Mouse (Mus musculus) left cerebral cortex, adult 11 months (tissue): Measurements from ENCODE around the gene Wipf2.
A peak's percentile ranks its signal among the peaks of the same experiment; 100 is the strongest.

Experiments
- DNase-seq: peaks from one replicate; pipeline ENCODE4 v3.0.0; 2022; ENCODE audit warnings: low spot score

Gene Wipf2

DNA sequence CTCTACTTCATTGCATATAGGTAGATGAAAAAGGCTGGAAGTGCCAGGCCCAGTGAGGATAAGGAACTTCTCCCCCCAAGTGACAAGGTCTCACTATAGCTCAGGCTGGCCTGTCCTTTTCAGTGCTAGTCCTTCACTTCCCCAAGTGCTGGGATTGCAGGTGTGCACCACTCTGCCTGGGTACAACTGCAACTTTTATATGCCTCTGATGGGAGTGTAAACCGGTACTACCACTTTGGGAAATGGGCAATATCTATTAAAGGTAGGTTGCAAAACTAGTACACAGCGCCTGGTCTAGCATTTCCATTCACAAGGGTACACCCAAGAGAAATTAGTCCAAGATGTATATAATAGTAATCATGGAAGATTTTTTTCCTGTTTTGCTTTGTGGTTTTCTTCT, 8.8 kb upstream of the Wipf2 start:
- DNase-seq = no peak

DNA sequence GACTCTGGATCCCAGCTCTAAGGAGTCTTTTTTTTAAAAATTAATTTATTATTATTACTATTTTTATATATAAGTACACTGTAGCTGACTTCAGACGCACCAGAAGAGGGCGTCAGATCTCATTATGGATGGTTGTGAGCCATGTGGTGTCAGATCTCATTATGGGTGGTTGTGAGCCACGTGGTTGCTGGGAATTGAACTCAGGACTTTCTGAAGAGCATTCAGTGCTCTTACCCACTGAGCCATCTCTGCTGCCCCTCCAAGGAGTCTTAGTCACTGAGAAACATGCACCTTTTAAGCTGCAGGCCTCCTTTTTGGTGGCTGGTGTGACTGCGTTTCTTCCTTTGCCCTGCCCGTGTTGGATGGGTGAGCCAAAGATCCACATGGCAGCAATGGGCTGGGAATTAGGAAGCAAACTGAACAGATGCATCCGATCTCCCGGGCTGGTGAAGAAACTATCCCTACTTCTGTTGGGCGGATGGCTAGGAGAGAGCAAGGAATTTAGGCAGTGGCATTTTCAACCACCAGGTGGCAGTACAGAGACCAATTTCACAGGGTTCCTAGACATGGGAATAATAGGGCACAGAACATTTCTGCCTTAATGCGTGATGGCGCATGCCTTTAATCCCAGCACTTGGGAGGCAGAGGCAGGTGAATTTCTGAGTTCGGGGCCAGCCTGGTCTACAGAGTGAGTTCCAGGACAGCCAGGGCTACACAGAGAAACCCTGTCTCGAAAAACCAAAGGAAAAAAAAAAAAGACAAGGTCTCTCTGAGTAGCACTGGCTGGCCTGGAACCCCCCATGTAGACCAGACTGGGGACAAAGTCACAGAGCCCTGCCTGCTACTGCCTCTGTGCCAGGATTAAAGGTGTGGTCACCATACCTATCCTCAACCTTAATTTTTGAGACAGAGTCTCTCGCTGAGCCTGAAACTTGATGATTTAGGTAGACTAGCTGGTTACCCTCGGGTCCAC, 4.4 kb upstream of the Wipf2 start:
- peak; percentile 86 for DNase-seq

DNA sequence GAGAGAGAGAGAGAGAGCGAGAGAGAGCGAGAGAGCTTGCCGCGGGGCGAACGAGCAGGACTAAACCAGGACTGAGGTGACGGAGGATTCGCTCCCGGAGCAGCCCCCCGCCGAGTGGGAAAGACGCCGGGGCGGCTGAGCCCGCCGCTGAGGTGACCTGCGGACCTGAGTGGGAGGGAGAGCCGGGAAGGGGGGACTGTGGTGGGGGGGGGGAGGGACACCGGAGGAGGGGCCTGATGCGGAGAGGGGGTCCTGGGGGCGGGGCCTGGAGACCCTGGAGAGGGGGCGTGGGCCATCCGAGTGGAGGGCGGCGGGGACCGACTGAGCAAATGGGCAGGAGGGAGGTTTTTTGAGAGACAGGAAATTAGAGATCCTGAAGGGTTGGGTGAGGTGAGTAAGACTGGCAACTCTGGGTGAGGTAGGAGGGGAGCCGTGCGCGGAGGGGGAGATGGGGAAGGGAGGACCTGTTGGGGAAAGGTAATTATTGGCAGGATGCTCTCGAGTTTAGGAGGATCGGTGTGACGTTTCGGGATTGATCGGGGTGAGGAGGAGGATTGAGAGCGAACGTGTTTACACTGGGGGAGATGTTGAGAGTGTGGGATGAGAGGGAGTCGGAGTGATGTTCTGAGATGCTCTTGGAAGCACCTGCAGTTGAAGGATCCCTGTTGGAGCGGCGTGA, 452 bp downstream of the Wipf2 start:
- DNase-seq = peak; percentile 42

DNA sequence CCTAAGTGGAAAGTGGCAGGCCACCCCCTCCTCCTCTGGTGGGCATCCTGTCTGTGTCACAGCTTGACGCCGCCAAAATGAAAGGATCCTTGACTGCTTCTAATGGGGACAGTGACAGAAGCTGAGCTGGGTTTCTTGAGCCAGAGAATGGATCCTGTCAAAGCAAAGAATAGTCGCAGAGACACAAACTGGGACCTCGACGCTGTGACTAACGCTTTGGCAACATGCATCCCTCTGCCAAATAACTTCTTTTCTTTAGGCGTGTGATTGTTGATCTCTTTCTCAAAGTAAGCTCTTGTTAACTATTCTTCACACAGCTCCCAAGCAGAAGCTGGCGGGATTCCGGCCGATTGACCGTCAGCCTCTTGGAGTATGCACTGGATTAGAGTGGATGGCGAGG, 3.9 kb downstream of the Wipf2 start:
- DNase-seq = no peak

GRCm38 (mm10) chr11:98869906-98870305, 6.5 kb downstream of the Wipf2 start:
- no peak for DNase-seq

DNA sequence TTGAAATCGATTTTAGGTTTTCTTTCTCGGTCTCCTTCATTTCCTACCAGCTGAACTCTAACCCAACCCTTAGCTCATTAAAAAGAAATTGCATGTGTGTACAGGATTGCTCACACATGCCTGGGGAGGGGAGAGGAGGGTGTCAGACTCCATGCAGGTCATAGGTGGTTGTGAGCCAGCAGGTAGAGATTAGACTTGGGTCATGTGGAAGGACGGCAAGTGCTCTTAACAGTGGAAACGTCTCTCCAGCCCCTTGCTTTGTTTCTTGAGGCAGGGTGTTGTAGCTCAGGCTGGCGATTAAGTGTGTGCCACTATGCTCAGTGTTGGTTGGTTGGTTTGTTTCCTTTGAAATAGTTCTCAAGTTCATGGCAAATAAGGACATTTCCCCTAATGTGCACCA, 7.4 kb downstream of the Wipf2 start:
- DNase-seq = no peak

GRCm38 (mm10) chr11:98871416-98871815, 8.0 kb downstream of the Wipf2 start:
- no peak for DNase-seq

DNA sequence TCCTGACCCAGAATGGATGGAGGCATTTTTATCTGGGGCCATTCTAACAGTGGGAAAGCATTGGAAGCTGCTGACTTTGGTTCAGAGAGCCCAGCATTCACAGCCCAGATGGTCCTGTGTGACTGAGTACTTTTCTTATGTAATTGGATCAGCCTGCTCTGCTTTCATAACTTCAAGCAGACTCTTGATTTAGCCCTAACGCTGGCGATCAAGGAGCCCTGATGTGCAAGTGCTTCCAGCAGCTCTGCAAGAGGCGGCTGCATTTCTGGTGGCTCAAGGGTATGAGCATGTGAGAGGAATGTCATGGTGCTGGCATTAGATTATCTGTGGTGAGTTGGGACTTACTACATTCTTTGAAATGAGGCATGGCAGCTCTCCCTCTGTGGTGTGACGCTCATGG, 8.6 kb downstream of the Wipf2 start:
- peak; percentile 69 for DNase-seq

GRCm38 (mm10) chr11:98873900-98874299, 10.5 kb downstream of the Wipf2 start:
- no peak for DNase-seq

- DNase-seq = no peak
Observed at GRCm38 (mm10) chr11:98877001-98877400, 13.6 kb downstream of the Wipf2 start.

GRCm38 (mm10) chr11:98887703-98888102, 24.3 kb downstream of the Wipf2 start:
- no peak for DNase-seq

GRCm38 (mm10) chr11:98889077-98889476, 25.6 kb downstream of the Wipf2 start:
- no peak for DNase-seq

- no peak for DNase-seq
Observed at GRCm38 (mm10) chr11:98889977-98890376, 26.5 kb downstream of the Wipf2 start.

GRCm38 (mm10) chr11:98892426-98892825, 29.0 kb downstream of the Wipf2 start:
- DNase-seq = no peak

GRCm38 (mm10) chr11:98900529-98901125, 37.2 kb downstream of the Wipf2 start:
- no peak for DNase-seq

DNA sequence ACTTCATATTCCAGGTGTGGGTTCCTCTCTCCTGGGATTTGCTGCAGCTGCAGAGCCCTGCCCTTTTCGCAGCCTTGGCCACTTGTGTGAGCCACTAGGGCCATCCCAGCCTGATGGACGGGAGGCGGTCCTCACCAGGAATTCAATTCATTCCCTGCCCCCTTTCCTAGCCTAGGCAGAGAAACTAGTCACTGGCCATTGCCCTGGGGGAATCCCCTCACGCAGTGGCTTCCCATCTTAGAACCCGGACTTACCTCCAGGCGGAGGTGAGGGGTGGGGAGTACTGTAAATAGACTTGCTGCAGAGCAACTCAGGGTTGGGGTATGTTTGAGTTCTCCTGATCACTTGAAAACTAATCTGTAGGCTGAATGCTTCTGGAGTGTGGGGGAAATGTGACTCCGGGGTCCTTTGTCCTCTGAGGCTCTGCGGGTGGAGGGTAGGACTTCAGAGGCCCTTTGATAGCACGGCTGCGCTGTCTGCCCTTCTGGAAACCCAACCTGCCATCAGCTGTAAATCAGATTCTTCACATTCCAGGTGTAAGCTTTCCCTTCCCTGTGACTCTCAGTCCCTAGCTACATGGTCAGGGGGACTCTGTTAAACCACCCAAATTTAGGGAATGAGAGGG, 39.3 kb downstream of the Wipf2 start:
- no peak for DNase-seq

GRCm38 (mm10) chr11:98904577-98904976, 41.1 kb downstream of the Wipf2 start:
- DNase-seq = no peak

DNA sequence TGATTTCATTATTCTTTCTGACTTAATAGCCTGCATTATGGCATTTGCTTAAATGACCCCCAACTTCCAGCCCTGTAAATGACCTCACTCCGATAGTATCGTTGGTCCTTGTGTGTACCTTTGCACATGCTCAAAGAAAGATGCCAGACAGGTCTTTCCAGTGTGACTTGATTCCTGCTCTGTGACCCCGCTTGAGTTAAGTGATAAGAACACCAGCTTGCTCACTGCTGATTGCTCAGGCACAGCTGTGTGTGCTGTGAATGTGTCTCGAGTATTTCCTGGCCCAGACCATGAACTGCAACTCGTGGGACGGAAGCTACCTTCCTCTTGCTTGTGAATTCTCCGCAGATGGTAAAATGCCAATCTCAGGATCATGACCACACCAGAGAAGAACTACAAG, 41.6 kb downstream of the Wipf2 start:
- no peak for DNase-seq

DNA sequence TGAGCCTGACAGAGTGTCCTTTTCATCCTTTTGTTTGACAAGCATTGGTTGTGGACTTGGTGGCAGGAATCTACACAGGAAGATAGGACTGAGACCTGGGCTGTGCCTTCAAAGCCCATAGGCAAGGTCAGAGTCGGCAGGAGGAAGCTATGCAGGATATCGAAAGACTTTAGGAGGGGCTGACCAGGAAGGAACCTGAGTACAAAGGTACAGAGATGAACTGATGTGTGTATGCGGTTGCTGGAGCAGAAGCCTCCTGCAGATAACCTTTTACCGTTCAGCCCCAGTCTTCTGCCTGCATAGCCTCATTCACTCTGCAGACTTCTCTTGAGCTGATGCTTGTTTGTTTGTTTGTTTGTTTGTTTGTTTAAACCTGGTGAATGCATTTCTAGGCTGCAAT, 42.1 kb downstream of the Wipf2 start:
- DNase-seq = no peak

GRCm38 (mm10) chr11:98907063-98907436, 43.6 kb downstream of the Wipf2 start:
- DNase-seq = no peak

DNA sequence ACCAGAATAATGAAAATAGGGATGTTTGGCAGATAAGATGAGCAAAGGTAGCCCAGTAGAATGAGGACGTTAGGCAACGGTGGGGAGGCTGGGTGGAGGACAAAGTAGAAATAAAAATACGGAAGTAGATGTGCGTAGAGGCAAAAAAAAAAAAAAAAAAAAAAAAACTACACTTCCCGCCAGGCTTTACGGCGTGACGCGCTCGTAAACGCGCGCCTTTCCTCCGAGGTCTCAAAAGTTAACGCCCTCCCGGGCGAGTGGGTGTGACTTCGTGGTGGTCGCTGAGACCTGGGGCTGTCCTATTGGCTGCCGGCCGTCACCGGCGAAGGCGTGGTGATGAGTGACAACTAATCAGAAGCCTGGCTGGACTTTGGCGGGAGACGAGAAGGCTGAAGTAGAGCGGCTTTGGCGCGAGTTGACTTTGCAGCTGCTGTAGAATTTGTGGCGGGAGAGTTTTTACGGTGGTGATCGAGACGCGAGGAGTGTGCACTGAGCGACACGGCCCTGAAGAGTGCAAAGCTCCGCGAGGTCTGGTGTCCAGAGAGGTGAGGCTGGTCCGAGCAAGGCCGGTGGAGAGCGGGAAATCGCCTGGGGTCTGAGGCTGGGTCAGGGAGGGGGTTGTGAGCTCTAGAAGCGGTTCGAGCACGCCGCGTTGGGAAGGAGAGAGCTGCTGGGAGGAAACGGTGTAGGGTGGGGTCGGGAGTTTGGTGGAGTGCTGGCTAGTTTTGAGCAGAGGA, 44.2 kb downstream of the Wipf2 start, which contains the start of gene Cdc6:
TSS of gene Cdc6 (plus strand) at position 365 of the 737 bp plus-strand sequence.
- DNase-seq = peak; percentile 91

- DNase-seq = peak; percentile 59
Observed at GRCm38 (mm10) chr11:98909654-98910053, 46.2 kb downstream of the Wipf2 start.
